Mouse (Mus musculus) megakaryocyte, embryonic 14.5 days (primary cell): Measurements from ENCODE around the gene Pgf.

Source experiments
- FLI1 ChIP-seq: IDR thresholded peaks from 2 replicates; pipeline ENCODE4 v1.6.1; 2012; ENCODE audit warnings: low read length, inconsistent platforms, mixed read lengths
- GATA1 ChIP-seq: IDR thresholded peaks from 3 replicates; pipeline ENCODE4 v1.6.1; 2012; ENCODE audit warnings: mixed read lengths, low read length, inconsistent platforms, borderline replicate concordance

DNA sequence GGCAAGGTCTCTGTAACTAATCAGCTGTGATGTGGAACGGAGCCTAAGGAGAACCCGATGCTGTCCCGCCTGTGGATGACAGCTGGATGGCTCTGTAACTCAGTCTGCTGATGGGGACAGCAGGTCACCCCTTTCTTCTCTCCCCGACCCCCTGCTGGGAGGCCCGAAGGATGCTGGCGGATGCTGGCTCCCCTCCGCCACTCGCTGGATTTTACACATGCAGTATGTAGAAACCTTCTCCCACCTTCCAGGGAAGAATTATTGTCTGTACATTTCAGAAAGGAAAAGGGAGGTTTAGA, 4.7 kb upstream of the Pgf start:
- no peak for TF ChIP-seq GATA1
- TF ChIP-seq FLI1, result no peak
